Mouse (Mus musculus): ENCODE results near the gene Rsph3b. TPM values are rescaled to one million over a fixed set of nuclear protein-coding genes. Genes with fewer than 3 reads are reported as not detected.

The Rsph3b gene
- polyA plus RNA-seq, 1 experiment from 2014 or later: 35.6 TPM

- H3K4me2 ChIP-seq: peak overlapping the region; percentile 54
- no peaks in the 10 kb centered on the region for H3K27me3 ChIP-seq (ENCODE audit: insufficient read depth, low read length)
- no peaks in the 10 kb centered on the region for H3K9me3 ChIP-seq (ENCODE audit: low read depth, low read length)
- 56% methylated on average over 12 of the region's 12 CpGs for WGBS
- H3K36me3 ChIP-seq (ENCODE audit: insufficient read depth): no peaks in the 10 kb centered on the region
- no peak overlapping the region for H3K4me3 ChIP-seq (ENCODE audit: low read depth, low read length)
- ATAC-seq (ENCODE audit: insufficient read depth) (no peak), DNase-seq (no peak)
- TF ChIP-seq CTCF (IDR thresholded peaks at IDR 0.05; ENCODE audit: low read depth): no peak
- no peak overlapping the region for H3K27ac ChIP-seq (ENCODE audit: low read depth)
- H3K4me1 ChIP-seq (ENCODE audit: insufficient read depth): peaks cover 31% of the 10 kb centered on the region
- 0 out of 2 replicates have a peak overlapping the region, but pooled peaks have one; percentile 27 for H3K9ac ChIP-seq
These were observed 86.3 kb downstream of the Rsph3b start for GRCm38 (mm10) chr17:6862040-6862780.

DNA sequence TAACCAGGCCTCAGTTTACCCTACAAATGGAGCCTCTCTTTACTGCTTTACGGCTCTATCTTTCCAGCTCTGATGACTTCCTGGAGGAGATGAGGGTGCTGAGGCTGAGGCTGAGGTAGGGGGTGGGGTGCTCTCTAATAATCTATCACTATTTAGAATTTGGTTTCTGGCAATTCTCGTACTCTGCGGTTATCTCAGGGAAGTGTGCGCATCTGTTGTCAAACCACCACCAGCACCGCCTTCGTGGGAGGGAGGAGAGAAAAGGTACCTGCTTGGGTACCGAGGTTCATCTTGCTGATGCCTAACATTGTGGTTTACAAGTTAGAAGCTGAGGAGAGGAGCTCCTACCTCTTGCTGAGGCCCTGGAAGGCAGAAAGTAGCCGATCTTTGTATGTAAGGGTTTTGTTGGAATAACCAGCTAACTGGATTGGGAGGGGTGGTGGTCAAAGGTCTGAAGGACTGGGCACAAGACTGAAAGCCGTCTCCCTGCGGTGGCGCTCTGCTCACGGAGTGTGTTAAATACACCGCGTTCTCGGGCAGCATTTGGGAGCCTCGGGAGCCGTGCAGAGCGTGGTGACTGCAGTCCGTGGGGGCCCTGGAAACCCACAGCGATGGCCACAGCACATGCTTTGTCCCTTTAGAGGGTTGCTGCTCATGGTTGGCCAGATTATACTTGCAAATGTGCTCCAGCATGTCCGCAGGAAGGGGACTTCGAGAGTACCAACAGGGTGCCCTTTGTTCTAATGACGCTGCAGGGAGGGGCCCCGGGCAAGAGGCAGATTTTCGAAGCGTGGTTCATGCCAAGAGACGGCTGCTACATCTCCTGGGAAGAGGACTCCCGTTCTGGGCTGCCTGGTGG lies 87.1 kb downstream of the Rsph3b start:
- ATAC-seq (ENCODE audit: insufficient read depth): no peak
- 0 out of 2 replicates have a peak overlapping the region, but pooled peaks have one; percentile 11 for H3K4me3 ChIP-seq (ENCODE audit: low read depth, low read length)
- peak overlapping the region; percentile 81 for H3K27ac ChIP-seq (ENCODE audit: low read depth)

GRCm38 (mm10) chr17:6860491-6860897 lies 88.0 kb downstream of the Rsph3b start:
- Histone ChIP-seq H3K27me3 (ENCODE audit: insufficient read depth, low read length) (no peaks in the 10 kb centered on the region), H3K4me3 (ENCODE audit: low read depth, low read length) (no peak overlapping the region), H3K36me3 (ENCODE audit: insufficient read depth) (no peaks in the 10 kb centered on the region), H3K4me1 (ENCODE audit: insufficient read depth) (peaks cover 27% of the 10 kb centered on the region; the same call in 1 of the 2 replicates), H3K9me3 (ENCODE audit: low read depth, low read length) (no peaks in the 10 kb centered on the region), H3K9ac (0 out of 2 replicates have a peak overlapping the region, but pooled peaks have one; percentile 11), H3K4me2 (peak overlapping the region; percentile 39; the same call in 1 of the 2 replicates), H3K27ac (ENCODE audit: low read depth) (peak overlapping the region; percentile 81)
- DNase-seq: peak; percentile 74
- peak; percentile 55; the same call in 1 of the 2 replicates for ATAC-seq (ENCODE audit: insufficient read depth)
- WGBS: 25% methylated on average over 12 of the region's 12 CpGs
- TF ChIP-seq CTCF (IDR thresholded peaks at IDR 0.05; ENCODE audit: low read depth): no peak

More for the DNA sequence above, 87.1 kb downstream of the Rsph3b start:
- peaks cover 28% of the 10 kb centered on the region for H3K4me1 ChIP-seq (ENCODE audit: insufficient read depth)
- no peaks in the 10 kb centered on the region for H3K36me3 ChIP-seq (ENCODE audit: insufficient read depth)
- TF ChIP-seq CTCF (IDR thresholded peaks at IDR 0.05; ENCODE audit: low read depth): no peak
- H3K27me3 ChIP-seq (ENCODE audit: insufficient read depth, low read length): no peaks in the 10 kb centered on the region
- peak overlapping the region; percentile 54 for H3K4me2 ChIP-seq
- 13% methylated on average over 28 of the region's 28 CpGs for WGBS
- H3K9ac ChIP-seq: peak overlapping the region; percentile 27; the same call in 1 of the 2 replicates
- H3K9me3 ChIP-seq (ENCODE audit: low read depth, low read length): no peaks in the 10 kb centered on the region
- DNase-seq: peak; percentile 59

DNA sequence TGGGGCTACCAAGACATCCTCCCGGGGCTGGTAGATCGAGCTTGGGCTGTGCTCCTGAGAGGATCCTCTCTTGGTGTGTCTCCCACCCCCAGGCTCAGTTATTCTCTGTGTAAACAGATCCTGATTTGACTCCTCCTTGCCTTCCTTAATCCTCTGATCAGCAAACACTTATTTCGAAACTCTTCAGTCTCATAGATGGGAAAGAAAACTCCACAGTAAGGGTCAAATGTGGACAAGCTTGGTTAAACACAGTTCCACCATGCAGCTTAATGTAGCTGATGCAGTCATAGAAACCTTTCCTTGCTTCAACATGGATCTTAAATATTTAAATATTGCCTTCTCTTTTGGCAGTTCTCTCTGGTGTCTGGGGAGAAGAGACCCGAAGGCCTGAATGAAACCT lies 88.4 kb downstream of the Rsph3b start:
- Histone ChIP-seq H3K4me1 (ENCODE audit: insufficient read depth) (peaks cover 27% of the 10 kb centered on the region; the same call in 1 of the 2 replicates), H3K36me3 (ENCODE audit: insufficient read depth) (no peaks in the 10 kb centered on the region), H3K4me3 (ENCODE audit: low read depth, low read length) (no peak overlapping the region), H3K27ac (ENCODE audit: low read depth) (peak overlapping the region; percentile 81), H3K27me3 (ENCODE audit: insufficient read depth, low read length) (no peaks in the 10 kb centered on the region), H3K9me3 (ENCODE audit: low read depth, low read length) (no peaks in the 10 kb centered on the region), H3K4me2 (no peak overlapping the region), H3K9ac (no peak overlapping the region)
- TF ChIP-seq CTCF (IDR thresholded peaks at IDR 0.05; ENCODE audit: low read depth): no peak
- ATAC-seq (ENCODE audit: insufficient read depth): peak; percentile 26; the same call in 1 of the 2 replicates
- DNase-seq: peak; percentile 57
- 12% methylated on average over 4 of the region's 4 CpGs for WGBS

Small RNA genes lying within 50 kb of the gene (microRNA-seq; reads per million reads assigned to microRNA genes)
- not detected for gene Mir692-1 (ENCODE audit: borderline number of aligned reads)

Other genes with a start within 250 kb of the Rsph3b start
- 97.1 and 97.3 TPM in 2 replicates for gene Ezr, start 165.9 kb downstream of the Rsph3b start, polyA plus RNA-seq (2014; fragmentation: Nextera tagmentation; extraction: Ambion mirVana)
- gene Tagap1, start 12.5 kb upstream of the Rsph3b start, polyA plus RNA-seq (2014; fragmentation: Nextera tagmentation; extraction: Ambion mirVana): 58.6 and 61.4 TPM in 2 replicates
- gene Rnaset2b, start 22.0 kb upstream of the Rsph3b start, polyA plus RNA-seq (2014; fragmentation: Nextera tagmentation; extraction: Ambion mirVana): 220 and 234 TPM in 2 replicates
- gene Gm49721, start 30.2 kb upstream of the Rsph3b start, polyA plus RNA-seq (2014; fragmentation: Nextera tagmentation; extraction: Ambion mirVana): 0.20 and 0.36 TPM in 2 replicates
- not detected in 2 replicates for gene Gm1604a, start 76.9 kb upstream of the Rsph3b start, polyA plus RNA-seq (2014; fragmentation: Nextera tagmentation; extraction: Ambion mirVana)
- 15.1 and 16.9 TPM in 2 replicates for gene Rps6ka2, start 221.4 kb upstream of the Rsph3b start, polyA plus RNA-seq (2014; fragmentation: Nextera tagmentation; extraction: Ambion mirVana)